Mouse (Mus musculus) common myeloid progenitor, adult 5-6 weeks (primary cell): Measurements from ENCODE around the gene Rpl29. TPM values are rescaled to one million over a fixed set of nuclear protein-coding genes. Genes with fewer than 3 reads are reported as not detected.

ENCODE experiments used
- ATAC-seq: replicated peaks from 2 replicates; pipeline ENCODE4 v1.8.0; 2016; ENCODE audit warnings: low read depth, mild to moderate bottlenecking, moderate TSS enrichment, inconsistent platforms; ENCODE audit not compliant: poor library complexity, severe bottlenecking
- total RNA-seq: library from RNA; stranded (forward); fragments of 200-1000, 187-1606 nt; gene quantifications from 2 replicates; pipeline ENCODE4 v1.2.3, GENCODE M21; 2017

Gene Rpl29
- total RNA-seq, 1 experiment from 2014 or later: 1,609 TPM

DNA sequence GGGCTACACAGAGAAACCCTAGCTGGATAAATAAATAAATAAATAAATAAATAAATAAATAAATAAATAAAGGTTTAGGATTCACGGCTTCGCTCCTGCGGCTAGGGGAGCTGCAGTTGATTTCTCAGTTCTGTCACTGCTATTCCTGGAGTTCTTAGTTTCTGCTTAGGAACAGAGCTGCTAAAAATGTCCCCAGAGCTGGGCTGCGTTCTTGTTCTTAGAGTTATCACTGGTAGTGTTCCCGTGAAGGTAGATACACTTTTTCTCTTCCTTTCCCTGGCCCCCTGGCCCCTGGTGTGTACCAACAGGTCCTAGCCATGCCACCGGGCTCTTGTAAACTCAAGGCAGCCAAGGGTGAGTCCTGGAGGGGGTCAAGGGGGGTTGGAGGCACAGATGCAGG is 12.4 kb upstream of the Rpl29 start:
- no peak for ATAC-seq

DNA sequence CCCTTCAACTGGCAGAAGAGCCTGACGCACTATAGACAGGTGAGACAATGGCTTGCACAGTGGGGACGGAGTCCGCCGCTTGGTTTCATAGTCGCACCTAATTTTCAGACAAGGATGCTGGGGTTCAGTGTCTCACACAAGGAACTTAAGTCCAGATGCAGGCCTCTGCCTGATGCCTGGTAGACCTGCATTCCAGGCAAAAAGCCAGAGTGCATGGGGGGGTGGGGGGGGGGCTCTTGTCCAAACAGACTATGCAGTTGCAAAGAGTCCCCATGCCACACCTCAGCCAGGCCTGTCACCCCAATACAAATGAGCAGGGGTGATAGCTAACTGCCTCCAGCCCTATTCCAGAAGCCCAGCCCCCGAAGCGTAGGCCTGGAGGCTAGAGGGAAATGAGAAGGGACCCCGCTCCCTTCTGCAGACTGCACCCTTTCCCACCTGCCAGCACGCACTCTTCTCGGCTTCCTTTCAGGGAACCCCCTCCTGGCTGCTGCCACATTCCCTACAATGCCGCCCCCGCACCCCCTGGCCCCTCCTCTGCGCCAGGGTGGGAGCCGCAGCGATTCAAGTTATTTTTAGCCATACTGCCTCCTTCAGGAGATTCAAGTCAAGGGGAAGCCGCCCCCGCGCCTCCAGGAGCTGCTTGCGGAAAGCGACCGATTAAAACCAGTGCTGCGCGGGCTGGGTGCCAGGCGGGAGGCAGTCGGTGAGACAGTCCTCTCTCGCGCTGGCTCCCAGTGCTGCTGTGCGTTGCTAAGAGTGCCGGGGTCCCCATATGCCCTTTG is 11.2 kb upstream of the Rpl29 start:
- ATAC-seq: peak; percentile 34

DNA sequence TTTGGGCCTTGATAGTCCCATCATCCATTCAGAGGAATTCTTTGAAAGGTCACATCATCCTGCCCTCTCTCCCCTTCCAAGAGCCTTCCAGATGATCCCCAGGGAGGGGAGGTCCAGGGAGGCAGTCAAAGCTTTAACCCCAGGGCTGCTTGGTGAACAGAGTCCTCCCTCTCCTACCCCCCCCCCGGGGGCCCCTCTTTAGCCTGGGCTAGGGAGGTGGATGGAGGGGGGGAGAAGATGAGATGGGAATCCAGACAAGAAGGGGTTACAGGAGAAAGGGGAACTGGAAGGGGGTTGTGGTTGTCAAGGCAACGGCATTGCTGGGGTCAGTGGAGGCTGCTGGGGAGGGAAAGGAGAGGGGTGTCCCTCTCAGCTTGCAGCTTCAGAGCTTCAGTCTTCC is 8.6 kb upstream of the Rpl29 start:
- peak; percentile 43; the same call in 1 of the 2 replicates for ATAC-seq

DNA sequence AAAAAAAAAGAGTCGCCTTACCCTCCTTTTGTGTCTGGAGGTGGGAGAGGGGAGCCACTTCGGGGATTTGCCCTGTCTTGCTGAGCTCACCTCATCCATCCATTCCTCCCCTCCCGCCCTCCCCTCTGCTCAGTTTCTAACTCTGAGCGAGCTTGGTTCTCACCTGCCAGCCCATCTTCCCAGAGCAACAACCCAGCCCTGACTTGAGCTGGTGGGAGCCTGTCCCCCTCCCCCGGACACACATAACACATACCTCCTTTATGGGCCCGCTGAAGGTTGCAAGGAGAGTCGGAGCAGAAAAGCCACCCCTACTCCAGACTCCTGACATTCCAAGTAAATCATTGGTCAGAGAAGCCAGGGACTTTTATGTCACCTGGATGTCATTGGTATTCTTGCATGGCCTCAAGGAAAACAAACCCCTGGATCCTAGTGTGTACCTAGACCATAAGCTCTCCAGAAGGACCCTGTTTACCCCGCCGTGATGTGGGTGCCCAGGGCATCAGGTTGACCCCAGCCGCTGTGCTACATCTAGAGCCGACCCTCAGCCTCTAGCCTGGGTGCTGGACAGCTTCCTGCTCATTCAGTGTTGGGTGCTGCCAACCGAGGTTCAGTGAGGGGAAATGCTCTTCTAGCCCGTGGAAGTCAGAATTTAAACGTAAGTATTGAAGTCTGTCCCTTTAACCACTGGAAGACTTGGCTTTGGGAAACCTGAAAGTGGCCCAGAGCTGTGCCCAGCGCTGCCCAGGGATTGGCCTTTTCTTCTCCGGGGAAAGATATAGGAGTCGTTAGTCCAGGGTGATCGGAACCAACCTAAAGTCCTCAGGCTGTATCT is 8.0 kb upstream of the Rpl29 start:
- ATAC-seq: no peak

DNA sequence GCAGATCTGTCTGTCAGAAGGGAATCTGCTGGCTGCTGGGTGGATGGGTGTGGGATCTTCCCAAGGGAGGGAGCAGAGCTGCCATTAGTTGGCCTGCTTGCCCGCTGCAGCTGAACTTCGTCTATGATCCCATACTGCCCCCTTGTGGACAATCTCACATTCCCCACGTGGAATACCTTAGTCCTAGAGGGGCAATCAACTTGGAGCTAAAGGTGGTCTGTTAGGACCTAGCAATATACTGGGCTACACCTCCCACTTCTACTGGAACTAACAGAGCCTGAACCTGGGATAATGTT is 7.4 kb upstream of the Rpl29 start:
- ATAC-seq: peak; percentile 87

DNA sequence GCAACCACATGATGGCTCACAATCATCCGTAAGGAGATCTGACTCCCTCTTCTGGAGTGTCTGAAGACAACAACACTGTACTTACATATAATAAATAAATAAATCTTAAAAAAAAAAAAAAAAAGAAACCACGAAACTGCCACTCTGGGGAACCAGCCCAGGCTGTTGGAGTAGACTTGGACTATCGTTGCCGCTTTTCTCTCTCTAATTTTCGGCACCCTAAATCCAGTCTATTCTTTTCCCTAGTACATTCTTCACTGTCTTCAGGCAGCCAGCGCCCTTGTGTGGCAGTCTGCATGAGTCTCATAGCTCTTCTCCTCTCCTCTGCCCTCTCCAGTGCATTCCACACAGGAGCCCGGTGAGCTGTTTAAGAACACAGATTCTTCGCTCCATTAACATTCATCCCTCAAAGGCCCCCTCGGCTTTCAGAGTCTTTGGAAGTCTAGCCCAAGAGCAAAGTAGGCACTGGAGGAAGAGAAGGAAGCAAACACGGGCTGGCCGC is 484 bp upstream of the Rpl29 start:
- ATAC-seq: peak; percentile 7

DNA sequence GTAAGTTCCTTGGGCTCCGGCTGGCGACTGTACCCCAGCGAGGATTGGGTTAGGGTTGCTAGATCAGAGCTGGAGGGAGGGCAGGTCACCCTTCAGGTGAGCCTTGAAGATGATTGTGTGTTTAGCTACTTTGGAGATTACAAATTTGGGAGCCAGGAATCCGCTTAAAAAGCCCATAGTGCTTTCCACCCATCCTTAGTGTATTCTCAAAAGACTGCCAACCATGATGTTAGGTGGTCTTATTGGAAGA is 686 bp downstream of the Rpl29 start:
- ATAC-seq: no peak

DNA sequence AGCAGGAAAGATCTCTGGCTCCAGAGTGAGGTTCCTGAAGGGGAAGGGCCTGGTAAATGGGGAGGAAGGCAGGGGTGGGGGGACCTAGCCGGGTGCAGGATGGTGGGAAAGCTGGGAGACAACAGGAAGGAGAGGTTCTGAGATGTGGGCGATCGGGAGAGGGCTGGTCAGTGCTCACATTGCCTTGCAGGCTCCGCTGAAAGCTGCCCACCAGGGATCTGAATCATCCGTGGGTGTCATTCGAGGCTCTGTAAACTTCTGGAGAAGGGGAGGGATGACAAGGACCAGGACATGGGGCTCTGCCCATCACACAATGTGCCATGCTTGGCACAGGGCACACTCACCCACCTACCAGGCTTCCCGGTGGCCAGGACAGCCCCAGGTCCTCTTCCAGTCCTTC is 4.1 kb downstream of the Rpl29 start:
- ATAC-seq: no peak

DNA sequence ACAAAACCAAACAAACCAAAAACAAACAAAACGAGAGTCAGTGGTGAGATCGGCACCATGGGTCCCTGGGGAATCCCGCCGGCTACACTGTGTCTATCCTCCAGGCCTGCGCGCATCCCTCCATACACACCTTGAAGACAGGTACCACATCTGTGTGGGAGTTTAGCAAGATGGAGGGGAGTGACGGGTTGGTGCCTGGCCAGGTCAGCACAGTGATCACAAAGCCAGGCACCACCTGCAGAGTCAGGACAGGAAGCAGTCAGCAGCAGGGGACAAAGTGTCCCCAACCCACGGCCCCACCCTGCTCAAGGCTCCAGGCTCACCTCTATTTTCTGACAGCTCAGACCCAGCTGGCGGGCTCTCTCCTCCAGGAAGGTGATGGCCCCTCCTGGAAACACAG is 7.3 kb downstream of the Rpl29 start:
- no peak for ATAC-seq

DNA sequence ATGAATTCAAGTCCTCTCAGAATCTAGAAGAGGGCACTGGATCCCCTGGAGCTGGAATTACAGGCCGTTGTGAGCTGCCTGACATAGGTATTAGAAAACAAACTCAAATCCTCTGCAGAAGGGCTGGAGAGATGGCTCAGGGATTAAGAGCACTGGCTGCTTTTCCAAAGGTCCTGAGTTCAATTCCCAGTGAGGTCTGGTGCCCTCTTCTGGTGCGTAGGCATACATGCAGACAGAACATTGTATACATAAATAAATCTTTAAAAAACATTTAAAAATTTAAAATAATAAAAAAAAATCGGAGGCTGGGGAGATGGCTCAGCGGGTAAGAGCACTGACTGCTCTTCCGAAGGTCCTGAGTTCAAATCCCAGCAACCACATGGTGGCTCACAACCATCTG is 13.4 kb downstream of the Rpl29 start:
- no peak for ATAC-seq

DNA sequence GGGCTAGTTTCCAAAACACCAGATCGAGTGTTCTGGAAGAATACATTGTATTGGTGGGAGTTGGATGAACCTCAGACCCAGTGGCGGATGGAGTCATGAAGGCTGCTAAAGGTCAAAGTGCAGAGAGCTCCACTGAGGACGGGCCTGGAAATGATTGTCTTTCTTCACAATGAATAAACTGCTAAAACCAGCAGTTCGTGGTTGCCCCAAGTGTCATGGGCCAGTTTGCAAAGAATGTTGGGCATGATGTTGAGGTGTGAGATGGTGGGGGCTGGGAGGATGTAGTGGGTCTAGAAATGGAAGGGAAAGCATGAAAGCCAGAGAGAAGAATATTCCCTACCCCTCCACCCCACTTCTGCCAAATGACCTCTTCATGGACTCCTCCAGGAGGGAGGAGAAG is 15.6 kb downstream of the Rpl29 start:
- no peak for ATAC-seq

DNA sequence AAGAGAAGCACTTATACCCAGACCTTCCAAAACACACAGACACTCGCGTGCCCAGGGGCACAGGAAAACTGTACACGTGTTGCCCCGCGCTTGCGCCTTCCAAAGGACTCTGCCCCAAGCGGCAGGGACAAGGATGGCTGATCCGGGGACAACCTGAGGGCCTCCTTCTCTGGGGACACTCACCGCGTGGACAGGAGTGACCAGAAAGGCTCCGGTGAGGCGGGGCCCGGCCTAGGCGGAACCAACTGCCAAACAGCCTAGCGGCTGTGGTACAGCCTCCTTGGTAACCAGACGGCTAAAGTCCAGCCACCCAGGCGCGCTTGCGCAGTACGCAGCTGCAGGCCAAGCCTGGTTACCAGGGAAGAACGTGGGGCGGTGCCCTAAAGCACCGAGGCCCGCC is 18.1 kb downstream of the Rpl29 start, which contains the start of the genes Abhd14b and Abhd14a:
TSS of gene Abhd14b (plus strand) at position 112 of the 400 bp plus-strand sequence.
TSS of gene Abhd14a (minus strand) at position 331 of the 400 bp plus-strand sequence.
- peak; percentile 77 for ATAC-seq

DNA sequence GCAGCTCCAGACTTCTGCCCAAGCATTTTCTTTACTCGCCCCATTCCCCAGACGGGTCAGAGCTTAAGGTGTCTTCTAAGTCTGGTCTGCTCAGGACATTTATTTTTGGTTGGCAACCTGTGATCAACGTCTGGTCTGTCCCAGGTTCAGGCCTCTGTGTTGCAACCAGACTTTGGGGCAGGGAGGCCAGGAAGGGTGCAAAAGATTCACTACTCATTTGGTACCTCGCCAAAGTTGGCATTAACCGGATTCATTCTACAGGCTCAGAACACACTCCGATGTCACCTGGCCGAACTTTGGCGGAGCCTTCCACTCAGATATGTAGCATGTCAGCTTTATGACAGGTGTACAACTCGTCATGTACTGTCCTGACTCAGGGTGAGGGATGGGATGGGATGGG is 18.7 kb downstream of the Rpl29 start:
- ATAC-seq: no peak

DNA sequence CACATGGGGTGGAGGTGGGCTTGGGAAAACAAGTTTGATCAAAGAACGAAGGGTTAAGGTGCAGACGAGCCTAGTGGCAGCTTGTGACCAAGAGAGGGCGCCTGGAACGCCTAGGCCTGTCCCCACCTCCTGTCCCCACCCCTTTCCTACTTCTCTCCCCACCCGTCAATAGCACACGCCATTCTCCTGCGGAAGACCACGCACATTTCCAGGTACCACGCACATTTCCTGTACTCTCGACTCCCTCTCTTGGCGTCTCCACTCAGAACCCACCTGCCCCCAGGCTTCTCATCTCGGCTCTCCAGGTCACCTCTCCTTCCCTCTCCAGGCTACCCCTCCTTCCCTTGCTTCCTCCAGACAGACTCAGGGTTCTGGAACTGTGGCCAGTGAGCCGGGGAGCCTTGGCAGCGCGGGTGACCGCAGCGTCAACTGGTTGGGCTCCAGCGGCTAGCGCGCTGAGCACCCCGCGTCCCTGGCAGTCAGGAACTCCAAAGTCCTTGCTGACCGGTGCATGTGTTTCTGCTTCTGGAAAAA is 19.3 kb downstream of the Rpl29 start:
- ATAC-seq: peak; percentile 77

DNA sequence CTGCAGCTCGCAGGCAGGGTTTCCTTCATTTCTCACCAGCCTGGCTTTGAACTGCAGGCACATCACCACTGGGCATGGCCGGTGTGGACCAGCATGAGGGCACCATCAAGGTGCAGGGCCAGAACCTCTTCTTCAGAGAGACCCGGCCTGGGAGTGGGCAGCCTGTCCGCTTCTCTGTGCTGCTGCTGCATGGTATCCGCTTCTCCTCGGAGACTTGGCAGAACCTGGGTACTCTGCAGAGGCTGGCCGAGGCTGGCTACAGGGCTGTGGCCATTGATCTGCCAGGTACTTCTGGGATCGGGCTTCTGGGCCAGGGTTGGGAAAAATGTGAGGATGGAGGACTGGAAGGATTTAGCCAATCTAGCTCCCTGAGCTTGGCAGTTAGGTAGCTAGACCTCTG is 20.7 kb downstream of the Rpl29 start:
- no peak for ATAC-seq

DNA sequence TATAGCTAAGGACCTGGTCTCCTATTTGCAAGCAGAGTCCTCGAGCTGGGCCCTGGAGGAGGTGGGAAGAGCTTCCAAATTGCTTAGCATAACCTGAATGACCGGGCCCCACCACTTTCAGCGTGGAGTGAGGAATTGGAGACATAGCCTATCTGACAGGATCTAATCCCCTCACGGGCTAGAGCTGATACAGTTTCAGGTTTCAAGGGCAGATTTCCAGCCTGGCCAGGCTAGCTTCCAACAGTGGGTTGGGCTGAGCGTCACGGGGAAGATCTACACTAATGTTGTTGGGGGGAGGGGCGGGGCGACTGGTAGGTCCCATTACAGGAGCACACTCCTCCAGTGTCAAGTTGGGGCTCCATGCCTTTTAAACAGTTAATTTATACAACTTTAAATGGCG is 21.4 kb downstream of the Rpl29 start:
- no peak for ATAC-seq

DNA sequence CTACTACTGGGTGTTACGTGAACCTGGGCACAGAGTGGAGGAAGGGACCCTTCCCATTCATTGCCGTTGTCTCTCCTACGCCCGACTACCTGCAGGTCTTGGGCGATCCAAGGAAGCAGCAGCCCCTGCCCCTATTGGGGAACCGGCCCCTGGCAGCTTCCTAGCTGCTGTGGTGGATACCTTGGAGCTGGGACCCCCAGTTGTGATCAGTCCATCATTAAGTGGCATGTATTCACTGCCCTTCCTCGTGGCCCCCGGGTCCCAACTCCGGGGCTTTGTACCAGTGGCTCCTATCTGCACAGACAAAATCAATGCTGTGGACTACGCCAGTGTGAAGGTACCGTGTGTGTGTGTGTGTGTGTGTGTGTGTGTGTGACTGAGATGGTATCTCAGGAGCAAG is 22.0 kb downstream of the Rpl29 start:
- ATAC-seq: no peak

DNA sequence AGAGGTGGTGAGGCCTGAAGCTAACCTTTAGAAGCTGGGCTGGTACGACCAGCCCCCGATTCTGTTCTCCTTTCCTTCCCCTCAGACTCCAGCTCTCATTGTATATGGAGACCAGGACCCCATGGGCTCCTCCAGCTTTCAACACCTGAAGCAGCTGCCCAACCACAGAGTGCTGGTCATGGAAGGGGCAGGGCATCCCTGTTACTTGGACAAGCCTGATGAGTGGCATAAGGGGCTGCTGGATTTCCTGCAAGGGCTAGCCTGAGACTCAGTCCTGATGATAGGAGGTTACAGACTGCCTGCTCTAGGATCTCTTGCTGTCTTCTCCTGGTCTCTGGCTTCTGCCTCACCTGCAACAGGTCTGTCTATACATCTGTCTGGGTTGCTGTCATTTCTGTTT is 22.6 kb downstream of the Rpl29 start:
- no peak for ATAC-seq

DNA sequence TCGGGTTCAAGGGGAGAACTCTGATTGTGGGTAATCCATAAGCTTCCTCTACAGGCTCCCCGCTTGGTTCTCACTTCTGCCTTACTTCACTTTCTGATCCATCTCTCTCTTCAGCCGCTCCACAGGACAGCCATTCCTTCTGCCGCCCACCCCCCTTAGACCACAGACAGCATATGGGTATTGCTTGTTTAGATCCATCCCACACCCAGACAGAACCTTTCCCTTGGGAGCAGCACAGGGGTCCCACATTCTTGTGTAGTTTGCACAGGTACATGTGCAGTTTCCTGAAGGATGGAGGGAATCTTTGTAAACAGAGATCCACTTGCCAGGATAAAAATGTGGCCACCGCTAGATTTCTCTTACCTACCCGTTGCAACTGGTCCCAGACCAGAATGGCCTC is 23.1 kb downstream of the Rpl29 start:
- ATAC-seq: no peak

DNA sequence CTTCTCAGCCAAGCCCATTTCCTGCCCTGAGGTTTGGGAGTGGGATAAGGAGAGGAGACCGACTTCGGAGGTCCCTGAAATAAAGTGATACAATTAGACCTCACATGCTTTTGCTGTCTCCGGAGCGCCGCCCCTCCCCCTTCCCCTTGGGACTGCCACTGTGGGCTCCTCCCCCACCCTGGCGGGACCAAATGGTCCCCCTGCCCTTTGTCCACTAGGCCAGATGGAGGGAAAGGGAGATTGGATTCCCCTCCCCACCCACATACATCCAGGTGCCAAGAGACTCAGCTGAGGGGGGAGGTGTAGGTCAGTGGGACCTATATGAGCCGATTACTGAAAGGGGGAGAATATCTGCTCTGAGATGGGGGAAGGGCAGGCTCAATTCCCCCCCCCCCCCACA is 23.6 kb downstream of the Rpl29 start:
- no peak for ATAC-seq

DNA sequence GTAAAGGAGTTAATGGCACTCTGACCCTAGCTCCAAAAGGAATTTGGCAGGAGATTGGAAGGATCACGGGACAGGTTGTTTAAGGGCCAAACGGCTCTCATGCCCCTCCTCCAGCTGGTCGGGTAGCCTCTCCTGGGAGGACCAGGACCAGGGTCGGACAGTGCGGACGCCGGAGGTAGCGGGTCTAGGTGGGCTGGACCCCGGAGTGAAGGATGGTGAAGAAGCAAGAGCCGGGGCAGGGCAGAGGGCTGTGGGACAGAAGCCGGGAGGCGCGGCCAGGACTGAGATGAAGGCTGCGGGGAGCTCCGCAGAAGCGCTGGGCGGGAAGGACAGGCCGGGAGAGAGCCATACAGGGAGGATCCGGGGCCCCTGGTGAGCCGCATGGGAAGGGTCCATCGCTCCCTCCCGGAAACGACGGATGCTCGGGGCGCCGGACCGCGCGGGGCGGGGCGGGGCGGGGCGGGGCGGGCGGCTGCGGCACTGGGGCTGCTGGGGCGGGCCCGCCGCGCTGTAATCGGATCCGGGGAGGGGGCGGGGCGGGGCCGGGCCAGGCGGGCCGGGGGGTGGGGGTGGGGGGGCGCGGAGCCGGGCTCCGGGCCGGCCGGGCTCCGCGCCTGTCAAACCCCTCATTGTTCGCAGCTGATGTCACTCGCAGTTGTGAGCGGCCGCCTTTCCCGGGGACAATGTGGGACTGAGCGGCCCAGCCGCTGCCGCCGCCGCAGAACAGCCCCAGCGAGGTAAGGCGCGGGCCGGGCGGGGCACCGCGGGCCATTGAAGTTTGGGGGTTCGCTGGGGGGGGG is 24.2 kb downstream of the Rpl29 start, which contains the start of gene Pcbp4:
TSS of gene Pcbp4 (plus strand) at position 21 of the 800 bp plus-strand sequence.
- peak; percentile 48 for ATAC-seq
